Mouse (Mus musculus) olfactory bulb, adult 2 months (tissue): ENCODE data around the gene Urb1. TPM values are rescaled to one million over a fixed set of nuclear protein-coding genes. Genes with fewer than 3 reads are reported as not detected.

ENCODE experiments used
- H3K27ac ChIP-seq: fragments of 200-500 bp; 2 replicates; pipeline ENCODE4 v1.5.1; 2012; ENCODE audit warnings: low read depth, low read length; ENCODE audit not compliant: insufficient read depth
- H3K4me1 ChIP-seq: fragments of 200-500 bp; 2 replicates; pipeline ENCODE4 v1.6.1; 2012; ENCODE audit warnings: low read length; ENCODE audit not compliant: control insufficient read depth, insufficient read depth
- H3K4me3 ChIP-seq: fragments of 200-500 bp; 2 replicates; pipeline ENCODE4 v1.5.1; 2012; ENCODE audit warnings: mild to moderate bottlenecking, low read depth, low read length, moderate library complexity; ENCODE audit not compliant: insufficient read depth
- CTCF ChIP-seq: fragments of 200-500 bp; IDR thresholded peaks from 2 replicates; pipeline ENCODE4 v1.5.1; 2012; ENCODE audit warnings: low read depth, mild to moderate bottlenecking, low read length, moderate library complexity; ENCODE audit not compliant: insufficient read depth
- POLR2A ChIP-seq: fragments of 200-500 bp; IDR thresholded peaks from 2 replicates; pipeline ENCODE4 v1.6.1; 2012; ENCODE audit warnings: mild to moderate bottlenecking, low read depth, low read length, moderate library complexity; ENCODE audit not compliant: insufficient read depth
- WGBS: fragments of 180-500 bp; shearing (Covaris S2); methylation state at CpG from one replicate; pipeline ENCODE4 v1.1.7; 2018; 5-methylcytosine and 5-hydroxymethylcytosine counted together
- polyA plus RNA-seq: library from polyadenylated mRNA; stranded (reverse); fragments of >200 nt; gene quantifications from 2 replicates; pipeline ENCODE4 v1.2.4, GENCODE M21; 2012; ENCODE audit warnings: low replicate concordance; ENCODE audit not compliant: missing spikeins, insufficient read depth, insufficient read length

Gene Urb1
- polyA plus RNA-seq, 1 experiment = not detected

DNA sequence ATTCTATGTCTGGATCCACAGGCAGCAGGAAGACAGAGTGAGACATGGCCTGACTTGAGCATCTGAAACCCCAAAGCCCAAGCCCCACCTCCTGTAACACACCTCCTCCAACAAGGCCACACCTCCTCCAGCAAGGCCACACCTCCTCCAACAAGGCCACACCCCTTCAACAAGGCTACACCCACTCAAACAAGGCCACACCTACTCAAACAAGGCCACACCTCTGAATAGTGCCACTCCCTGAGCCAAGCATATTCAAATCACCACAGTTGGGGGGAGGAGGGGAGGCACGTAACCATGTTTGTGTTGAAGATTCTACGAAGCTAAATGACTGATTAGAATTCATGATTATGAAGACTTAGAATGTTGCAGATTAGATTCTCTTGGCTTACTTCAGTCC lies 108.7 kb downstream of the Urb1 start:
- Histone ChIP-seq H3K4me1 (peaks cover 8% of the 10 kb centered on the region), H3K4me3 (no peak overlapping the region), H3K27ac (no peak overlapping the region)
- WGBS = 96% methylated on average over 2 of the region's 2 CpGs
- no peak for TF ChIP-seq POLR2A
- TF ChIP-seq CTCF = no peak

Other genes with a start within 250 kb of the Urb1 start
- gene Mis18a, start 83.0 kb downstream of the Urb1 start, polyA plus RNA-seq = not detected in 2 replicates
- not detected in 2 replicates for gene Mrap, start 72.2 kb downstream of the Urb1 start, polyA plus RNA-seq
- not detected in 2 replicates for gene Eva1c, start 16.3 kb upstream of the Urb1 start, polyA plus RNA-seq
- not detected in 2 replicates for gene Cfap298, start 124.7 kb upstream of the Urb1 start, polyA plus RNA-seq
- 104 and 252 TPM in 2 replicates for gene Synj1, start 200.9 kb upstream of the Urb1 start, polyA plus RNA-seq
- gene Paxbp1, start 234.1 kb upstream of the Urb1 start, polyA plus RNA-seq = 732 TPM in 1 of 2 replicates, not detected in the other